Mouse (Mus musculus) forebrain, embryonic 15.5 days (tissue): ENCODE data around the gene Hist1h2bc. TPM values are rescaled to one million over a fixed set of nuclear protein-coding genes. Genes with fewer than 3 reads are reported as not detected.
A peak's percentile ranks its signal among the peaks of the same experiment; 100 is the strongest.
"Not testable (repeated sequence)": the region's sequence is repeated elsewhere in the genome, so short reads cannot be mapped to it uniquely, and the experiment has no call there.

Experiments
- ATAC-seq: fragments of 200-750 bp; cut with Nextera tagmentation; replicated peaks from 2 replicates; pipeline ENCODE4 v1.8.0; 2017; ENCODE audit warnings: mild to moderate bottlenecking, moderate TSS enrichment, moderate library complexity
- H3K27ac ChIP-seq: fragments of 300-500 bp; sonication (generic); replicated peaks from 2 replicates; pipeline ENCODE4 v1.5.1; 2015; ENCODE audit warnings: mild to moderate bottlenecking, inconsistent platforms
- H3K27me3 ChIP-seq: fragments of 300-500 bp; sonication (generic); 2 replicates; pipeline ENCODE4 v1.6.1; 2015; ENCODE audit warnings: inconsistent platforms
- H3K36me3 ChIP-seq: fragments of 300-500 bp; sonication (generic); 2 replicates; pipeline ENCODE4 v1.6.1; 2015; ENCODE audit warnings: mild to moderate bottlenecking, inconsistent platforms
- H3K4me1 ChIP-seq: fragments of 300-500 bp; sonication (generic); 2 replicates; pipeline ENCODE4 v1.6.1; 2015; ENCODE audit warnings: inconsistent platforms
- H3K4me2 ChIP-seq: fragments of 300-500 bp; sonication (generic); replicated peaks from 2 replicates; pipeline ENCODE4 v1.6.1; 2015; ENCODE audit warnings: mild to moderate bottlenecking, inconsistent platforms
- H3K4me3 ChIP-seq: fragments of 300-500 bp; sonication (generic); 2 replicates; pipeline ENCODE4 v1.5.1; 2015; ENCODE audit warnings: mild to moderate bottlenecking, inconsistent platforms
- H3K9ac ChIP-seq: fragments of 300-500 bp; sonication (generic); replicated peaks from 2 replicates; pipeline ENCODE4 v1.6.1; 2015; ENCODE audit warnings: mild to moderate bottlenecking, inconsistent platforms
- H3K9me3 ChIP-seq: fragments of 300-500 bp; sonication (generic); 2 replicates; pipeline ENCODE4 v1.6.1; 2016; ENCODE audit warnings: inconsistent platforms
- WGBS: fragments of 180-500 bp; shearing (Covaris S2); methylation state at CpG from one replicate; pipeline ENCODE4 v1.1.7; 2015; ENCODE audit warnings: mixed read lengths; 5-methylcytosine and 5-hydroxymethylcytosine counted together
- polyA plus RNA-seq: library from polyadenylated mRNA; unstranded; fragments of >200 nt; fragmentation: Nextera tagmentation; extraction: Ambion mirVana; gene quantifications from 2 replicates; pipeline ENCODE4 v1.2.1, GENCODE M21; 2015

Gene Hist1h2bc
- 33.7 and 35.6 TPM in 2 replicates for polyA plus RNA-seq

- 0% methylated on average over 32 of the region's 32 CpGs for WGBS
- H3K9ac ChIP-seq = peak within 1 kb of the TSS; percentile 71
These were observed at the start of gene Hist1h2bc, which contains the start of gene Hist1h2ac for GRCm38 (mm10) chr13:23683755-23684281. Gene Hist1h2bc (plus strand): TSS chr13:23684199. Gene Hist1h2ac (minus strand): TSS chr13:23683948.

DNA sequence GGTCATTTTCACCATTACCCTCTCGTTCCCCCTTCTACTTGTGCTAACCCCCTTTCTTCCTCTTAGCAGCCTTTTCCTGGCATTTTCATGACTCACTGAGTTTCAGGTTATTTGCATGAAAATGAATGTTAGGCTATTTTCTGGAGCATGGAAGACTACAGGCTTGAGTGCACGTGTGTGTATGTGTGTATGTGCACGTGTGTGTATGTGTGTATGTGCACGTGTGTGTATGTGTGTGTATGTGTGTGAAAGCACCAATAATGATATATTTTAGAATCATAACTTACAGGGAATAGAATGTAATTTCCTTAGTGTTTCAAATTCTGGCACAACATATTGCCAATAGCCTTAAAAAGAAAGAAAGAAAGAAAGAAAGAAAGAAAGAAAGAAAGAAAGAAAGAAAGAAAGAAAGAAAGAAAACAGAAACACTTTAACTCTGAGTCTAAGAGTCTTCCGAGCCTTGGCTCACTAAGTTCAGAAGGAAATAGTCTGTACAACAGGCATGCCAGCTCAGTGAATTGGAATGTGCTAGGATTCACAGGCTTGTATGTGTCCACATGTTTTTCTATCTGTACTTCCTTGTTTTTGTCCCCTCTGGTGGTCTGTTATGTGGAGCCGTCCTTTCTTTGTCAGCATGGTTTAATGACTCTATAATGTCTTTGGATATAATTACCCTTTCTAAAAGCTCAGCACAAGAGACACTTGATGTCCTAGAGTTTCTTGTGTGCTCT is 24.2 kb upstream of the Hist1h2bc start:
- ATAC-seq = no peak
- no peaks in the 10 kb centered on the region for H3K9me3 ChIP-seq
- H3K36me3 ChIP-seq = no peaks in the 10 kb centered on the region
- no peak overlapping the region for H3K4me3 ChIP-seq
- no peak overlapping the region for H3K27ac ChIP-seq
- no peaks in the 10 kb centered on the region for H3K4me1 ChIP-seq
- 60% methylated on average over 6 of the region's 6 CpGs for WGBS
- H3K27me3 ChIP-seq = no peaks in the 10 kb centered on the region
- no peak overlapping the region for H3K4me2 ChIP-seq
- H3K9ac ChIP-seq = no peak overlapping the region

More at GRCm38 (mm10) chr13:23683755-23684281, at the start of gene Hist1h2bc, which contains the start of gene Hist1h2ac:
- ATAC-seq = peak; percentile 99
- peak within 1 kb of the TSS; percentile 98 for H3K27ac ChIP-seq
- H3K36me3 ChIP-seq = no peaks in the 10 kb centered on the region
- peak within 1 kb of the TSS; percentile 53 for H3K4me3 ChIP-seq
- no peaks in the 10 kb centered on the region for H3K9me3 ChIP-seq
- no peaks in the 10 kb centered on the region for H3K27me3 ChIP-seq
- peaks cover 29% of the 10 kb centered on the region for H3K4me1 ChIP-seq
- peak within 1 kb of the TSS; percentile 77 for H3K4me2 ChIP-seq

GRCm38 (mm10) chr13:23662536-23662935 is 21.5 kb upstream of the Hist1h2bc start:
- H3K36me3 ChIP-seq = no peaks in the 10 kb centered on the region
- H3K27me3 ChIP-seq = no peaks in the 10 kb centered on the region
- H3K4me2 ChIP-seq = no peak overlapping the region
- no peaks in the 10 kb centered on the region for H3K4me1 ChIP-seq
- no peak overlapping the region for H3K27ac ChIP-seq
- no peak overlapping the region for H3K4me3 ChIP-seq
- H3K9ac ChIP-seq = no peak overlapping the region
- 71% methylated on average over 3 of the region's 3 CpGs for WGBS
- no peaks in the 10 kb centered on the region for H3K9me3 ChIP-seq
- ATAC-seq = no peak

GRCm38 (mm10) chr13:23681990-23682582 is 1.9 kb upstream of the Hist1h2bc start:
- Histone ChIP-seq H3K27ac (peak overlapping the region; percentile 98; the same call in 1 of the 2 replicates), H3K4me2 (0 out of 2 replicates have a peak overlapping the region, but pooled peaks have one; percentile 63), H3K9me3 (no peaks in the 10 kb centered on the region), H3K27me3 (no peaks in the 10 kb centered on the region), H3K9ac (no peak overlapping the region), H3K4me1 (peaks cover 25% of the 10 kb centered on the region), H3K36me3 (no peaks in the 10 kb centered on the region), H3K4me3 (no peak overlapping the region)
- ATAC-seq = no peak
- WGBS = 87% methylated on average over 6 of the region's 6 CpGs

DNA sequence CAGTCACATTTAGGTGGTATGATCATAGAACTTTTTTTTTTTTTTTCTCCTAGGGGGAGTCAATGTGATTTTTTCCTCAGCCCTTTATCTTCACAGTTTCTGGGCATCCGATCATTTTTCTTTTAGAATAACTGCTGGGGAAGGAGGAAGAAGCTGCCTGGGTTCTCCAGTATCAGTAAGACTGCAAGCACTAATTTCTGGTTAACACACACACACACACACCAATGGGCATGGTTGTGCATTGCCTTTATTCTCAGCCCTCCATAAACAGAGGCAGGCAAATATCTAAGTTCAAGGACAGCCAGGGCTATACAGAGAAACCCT is 1.4 kb upstream of the Hist1h2bc start:
- no peaks in the 10 kb centered on the region for H3K9me3 ChIP-seq
- H3K4me1 ChIP-seq = peaks cover 29% of the 10 kb centered on the region
- H3K36me3 ChIP-seq = no peaks in the 10 kb centered on the region
- 40% methylated on average over 1 of the region's 1 CpGs for WGBS
- H3K27me3 ChIP-seq = no peaks in the 10 kb centered on the region
- peak overlapping the region; percentile 63 for H3K4me2 ChIP-seq
- H3K27ac ChIP-seq = peak overlapping the region; percentile 98
- no peak for ATAC-seq
- peak overlapping the region; percentile 53 for H3K4me3 ChIP-seq
- peak overlapping the region; percentile 50; the same call in 1 of the 2 replicates for H3K9ac ChIP-seq

GRCm38 (mm10) chr13:23682947-23683754 is 848 bp upstream of the Hist1h2bc start:
- Histone ChIP-seq H3K27ac (peak overlapping the region; percentile 98), H3K4me1 (peaks cover 29% of the 10 kb centered on the region), H3K4me2 (peak overlapping the region; percentile 63), H3K9ac (peak overlapping the region; percentile 50), H3K4me3 (peak overlapping the region; percentile 53)
- WGBS = 7% methylated on average over 15 of the region's 30 CpGs
- ATAC-seq = peak; percentile 1; the same call in 1 of the 2 replicates
- not testable (repeated sequence) for H3K27me3 ChIP-seq, H3K36me3 ChIP-seq, H3K9me3 ChIP-seq

GRCm38 (mm10) chr13:23684295-23684945 is 421 bp downstream of the Hist1h2bc start:
- not testable (repeated sequence) for H3K36me3 ChIP-seq, H3K27me3 ChIP-seq, H3K9me3 ChIP-seq
- ATAC-seq = peak; percentile 32
- Histone ChIP-seq H3K4me3 (peak overlapping the region; percentile 53), H3K4me1 (peaks cover 29% of the 10 kb centered on the region), H3K9ac (peak overlapping the region; percentile 71), H3K4me2 (peak overlapping the region; percentile 77), H3K27ac (peak overlapping the region; percentile 98)
- WGBS = 1% methylated on average over 21 of the region's 37 CpGs

GRCm38 (mm10) chr13:23685121-23685861 is 1.3 kb downstream of the Hist1h2bc start:
- H3K4me3 ChIP-seq = peak overlapping the region; percentile 53
- ATAC-seq = no peak
- H3K27ac ChIP-seq = peak overlapping the region; percentile 98
- H3K36me3 ChIP-seq = no peaks in the 10 kb centered on the region
- H3K4me1 ChIP-seq = peaks cover 29% of the 10 kb centered on the region
- 3% methylated on average over 15 of the region's 15 CpGs for WGBS
- H3K4me2 ChIP-seq = peak overlapping the region; percentile 77
- H3K27me3 ChIP-seq = no peaks in the 10 kb centered on the region
- peak overlapping the region; percentile 71 for H3K9ac ChIP-seq
- no peaks in the 10 kb centered on the region for H3K9me3 ChIP-seq

- Histone ChIP-seq H3K4me3 (peak overlapping the region; percentile 53), H3K9ac (peak overlapping the region; percentile 71), H3K27ac (peak overlapping the region; percentile 98), H3K27me3 (no peaks in the 10 kb centered on the region), H3K9me3 (no peaks in the 10 kb centered on the region), H3K4me2 (peak overlapping the region; percentile 77), H3K36me3 (no peaks in the 10 kb centered on the region), H3K4me1 (peaks cover 29% of the 10 kb centered on the region)
- 29% methylated on average over 4 of the region's 4 CpGs for WGBS
- ATAC-seq = no peak
These were observed 2.0 kb downstream of the Hist1h2bc start for GRCm38 (mm10) chr13:23685966-23686365.

DNA sequence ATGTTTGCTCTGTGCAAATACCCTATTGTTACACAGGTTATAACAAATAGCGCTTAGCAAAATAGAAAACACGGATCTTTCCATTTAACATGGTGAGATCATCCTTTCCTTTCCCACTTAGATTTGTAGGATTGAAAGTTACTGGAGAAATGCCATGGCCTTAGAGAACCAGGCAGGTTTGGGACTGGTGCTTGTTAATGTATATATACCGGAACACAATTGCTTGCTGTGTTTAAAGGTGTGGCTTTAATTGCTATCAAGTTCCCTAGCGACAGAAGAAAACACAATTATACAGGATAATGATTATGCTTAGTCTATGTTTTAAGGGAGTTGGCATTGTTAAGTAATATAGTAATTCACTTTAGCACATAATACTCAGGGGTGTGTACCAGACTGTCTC is 3.2 kb downstream of the Hist1h2bc start:
- Histone ChIP-seq H3K27me3 (no peaks in the 10 kb centered on the region), H3K27ac (no peak overlapping the region), H3K9ac (no peak overlapping the region), H3K4me1 (peaks cover 29% of the 10 kb centered on the region), H3K4me3 (no peak overlapping the region), H3K4me2 (no peak overlapping the region), H3K36me3 (no peaks in the 10 kb centered on the region), H3K9me3 (no peaks in the 10 kb centered on the region)
- ATAC-seq = no peak
- 77% methylated on average over 4 of the region's 4 CpGs for WGBS

GRCm38 (mm10) chr13:23687907-23688306 is 3.9 kb downstream of the Hist1h2bc start:
- 93% methylated on average over 7 of the region's 7 CpGs for WGBS

More at GRCm38 (mm10) chr13:23687907-23688306, 3.9 kb downstream of the Hist1h2bc start:
- no peak overlapping the region for H3K9ac ChIP-seq
- no peaks in the 10 kb centered on the region for H3K27me3 ChIP-seq
- H3K4me2 ChIP-seq = no peak overlapping the region
- H3K27ac ChIP-seq = no peak overlapping the region
- peaks cover 25% of the 10 kb centered on the region for H3K4me1 ChIP-seq
- H3K4me3 ChIP-seq = no peak overlapping the region
- no peaks in the 10 kb centered on the region for H3K9me3 ChIP-seq
- ATAC-seq = no peak
- no peaks in the 10 kb centered on the region for H3K36me3 ChIP-seq
